Mouse (Mus musculus): ENCODE results near the gene Atrn. TPM values are rescaled to one million over a fixed set of nuclear protein-coding genes. Genes with fewer than 3 reads are reported as not detected.

Atrn gene
- polyA plus RNA-seq (2015; fragmentation: Nextera tagmentation; extraction: Ambion mirVana): 5.4 and 5.5 TPM in 2 replicates

- WGBS: 3% methylated on average over 46 of the region's 50 CpGs
- H3K36me3 ChIP-seq: no peaks in the 10 kb centered on the region
- peak within 1 kb of the TSS; percentile 88 for H3K9ac ChIP-seq
- ATAC-seq (ENCODE audit: borderline replicate concordance, extremely low read depth, low FRiP score, low TSS enrichment): peak; percentile 99
- H3K4me3 ChIP-seq: peak within 1 kb of the TSS; percentile 100
- peak within 1 kb of the TSS; percentile 76 for H3K27ac ChIP-seq
- peak within 1 kb of the TSS; percentile 76 for H3K4me2 ChIP-seq
- peaks cover 12% of the 10 kb centered on the region for H3K4me1 ChIP-seq
- no peaks in the 10 kb centered on the region for H3K27me3 ChIP-seq
- no peaks in the 10 kb centered on the region for H3K9me3 ChIP-seq
These were observed at the start of gene Atrn, which contains the start of gene 4930402H24Rik for GRCm38 (mm10) chr2:130905751-130906583. Gene Atrn (plus strand): TSS chr2:130906495. Gene 4930402H24Rik (minus strand): TSS chr2:130906406.

GRCm38 (mm10) chr2:130862091-130862490 lies 44.2 kb upstream of the Atrn start:
- no peak for ATAC-seq (ENCODE audit: borderline replicate concordance, extremely low read depth, low FRiP score, low TSS enrichment)
- Histone ChIP-seq H3K36me3 (no peaks in the 10 kb centered on the region), H3K9ac (no peak overlapping the region), H3K27me3 (no peaks in the 10 kb centered on the region), H3K4me3 (no peak overlapping the region), H3K4me2 (no peak overlapping the region), H3K4me1 (no peaks in the 10 kb centered on the region), H3K27ac (no peak overlapping the region; the same call in 1 of the 2 replicates), H3K9me3 (no peaks in the 10 kb centered on the region)
- 63% methylated on average over 3 of the region's 3 CpGs for WGBS

GRCm38 (mm10) chr2:130870916-130871315 lies 35.4 kb upstream of the Atrn start:
- 75% methylated on average over 5 of the region's 5 CpGs for WGBS
- no peak overlapping the region for H3K4me3 ChIP-seq
- no peak overlapping the region for H3K27ac ChIP-seq
- ATAC-seq (ENCODE audit: borderline replicate concordance, extremely low read depth, low FRiP score, low TSS enrichment): no peak
- H3K4me2 ChIP-seq: no peak overlapping the region
- H3K9ac ChIP-seq: no peak overlapping the region
- no peaks in the 10 kb centered on the region for H3K36me3 ChIP-seq
- H3K4me1 ChIP-seq: no peaks in the 10 kb centered on the region
- no peaks in the 10 kb centered on the region for H3K9me3 ChIP-seq
- no peaks in the 10 kb centered on the region for H3K27me3 ChIP-seq

GRCm38 (mm10) chr2:130877376-130877775 lies 28.9 kb upstream of the Atrn start:
- Histone ChIP-seq H3K36me3 (no peaks in the 10 kb centered on the region), H3K27ac (no peak overlapping the region), H3K9ac (no peak overlapping the region), H3K4me1 (no peaks in the 10 kb centered on the region), H3K4me3 (no peak overlapping the region), H3K4me2 (no peak overlapping the region), H3K27me3 (no peaks in the 10 kb centered on the region), H3K9me3 (no peaks in the 10 kb centered on the region)
- 53% methylated on average over 3 of the region's 3 CpGs for WGBS
- no peak for ATAC-seq (ENCODE audit: borderline replicate concordance, extremely low read depth, low FRiP score, low TSS enrichment)

- H3K27me3 ChIP-seq: no peaks in the 10 kb centered on the region
- no peak overlapping the region for H3K4me3 ChIP-seq
- no peak overlapping the region for H3K27ac ChIP-seq
- no peaks in the 10 kb centered on the region for H3K4me1 ChIP-seq
- H3K9ac ChIP-seq: no peak overlapping the region
- no peaks in the 10 kb centered on the region for H3K9me3 ChIP-seq
- no peak for ATAC-seq (ENCODE audit: borderline replicate concordance, extremely low read depth, low FRiP score, low TSS enrichment)
- H3K4me2 ChIP-seq: no peak overlapping the region
- 0 out of 2 replicates have a peak, but pooled peaks cover 3% of the 10 kb centered on the region for H3K36me3 ChIP-seq
These were observed 19.3 kb upstream of the Atrn start for GRCm38 (mm10) chr2:130886983-130887382.

- Histone ChIP-seq H3K4me2 (no peak overlapping the region), H3K4me1 (no peaks in the 10 kb centered on the region), H3K27ac (no peak overlapping the region), H3K9me3 (no peaks in the 10 kb centered on the region), H3K4me3 (no peak overlapping the region), H3K36me3 (0 out of 2 replicates have a peak, but pooled peaks cover 3% of the 10 kb centered on the region), H3K9ac (no peak overlapping the region), H3K27me3 (no peaks in the 10 kb centered on the region)
- 71% methylated on average over 1 of the region's 1 CpGs for WGBS
- ATAC-seq (ENCODE audit: borderline replicate concordance, extremely low read depth, low FRiP score, low TSS enrichment): no peak
These were observed 18.8 kb upstream of the Atrn start for GRCm38 (mm10) chr2:130887456-130887855.

- 87% methylated on average over 2 of the region's 2 CpGs for WGBS
- H3K4me2 ChIP-seq: no peak overlapping the region
These were observed 9.4 kb upstream of the Atrn start for GRCm38 (mm10) chr2:130896944-130897343.

GRCm38 (mm10) chr2:130897856-130898255 lies 8.4 kb upstream of the Atrn start:
- no peaks in the 10 kb centered on the region for H3K9me3 ChIP-seq
- H3K4me2 ChIP-seq: no peak overlapping the region
- H3K9ac ChIP-seq: no peak overlapping the region
- ATAC-seq (ENCODE audit: borderline replicate concordance, extremely low read depth, low FRiP score, low TSS enrichment): no peak
- WGBS: 65% methylated on average over 2 of the region's 2 CpGs
- no peaks in the 10 kb centered on the region for H3K4me1 ChIP-seq
- H3K36me3 ChIP-seq: no peaks in the 10 kb centered on the region
- H3K4me3 ChIP-seq: no peak overlapping the region
- no peaks in the 10 kb centered on the region for H3K27me3 ChIP-seq
- no peak overlapping the region for H3K27ac ChIP-seq

More at GRCm38 (mm10) chr2:130896944-130897343, 9.4 kb upstream of the Atrn start:
- H3K4me3 ChIP-seq: no peak overlapping the region
- H3K27me3 ChIP-seq: no peaks in the 10 kb centered on the region
- H3K27ac ChIP-seq: no peak overlapping the region
- H3K9ac ChIP-seq: no peak overlapping the region
- H3K9me3 ChIP-seq: no peaks in the 10 kb centered on the region
- ATAC-seq (ENCODE audit: borderline replicate concordance, extremely low read depth, low FRiP score, low TSS enrichment): no peak
- no peaks in the 10 kb centered on the region for H3K4me1 ChIP-seq
- no peaks in the 10 kb centered on the region for H3K36me3 ChIP-seq

- H3K36me3 ChIP-seq: no peaks in the 10 kb centered on the region
- H3K9ac ChIP-seq: no peak overlapping the region
- H3K4me1 ChIP-seq: no peaks in the 10 kb centered on the region
- no peaks in the 10 kb centered on the region for H3K9me3 ChIP-seq
- H3K27me3 ChIP-seq: no peaks in the 10 kb centered on the region
- H3K4me2 ChIP-seq: no peak overlapping the region
- H3K4me3 ChIP-seq: no peak overlapping the region
- 69% methylated on average over 2 of the region's 2 CpGs for WGBS
- no peak overlapping the region for H3K27ac ChIP-seq
- ATAC-seq (ENCODE audit: borderline replicate concordance, extremely low read depth, low FRiP score, low TSS enrichment): no peak
These were observed 7.5 kb upstream of the Atrn start for GRCm38 (mm10) chr2:130898783-130899182.

GRCm38 (mm10) chr2:130906584-130907315 lies 455 bp downstream of the Atrn start:
- whole genome bisulfite sequencing: under 1% methylated on average over 40 of the region's 58 CpGs
- peak overlapping the region; percentile 67 for H3K27ac ChIP-seq
- peaks cover 12% of the 10 kb centered on the region for H3K4me1 ChIP-seq
- H3K27me3 ChIP-seq: no peaks in the 10 kb centered on the region
- peak; percentile 60 for ATAC-seq (ENCODE audit: borderline replicate concordance, extremely low read depth, low FRiP score, low TSS enrichment)
- no peaks in the 10 kb centered on the region for H3K9me3 ChIP-seq
- peak overlapping the region; percentile 88 for H3K9ac ChIP-seq
- no peaks in the 10 kb centered on the region for H3K36me3 ChIP-seq
- H3K4me2 ChIP-seq: peak overlapping the region; percentile 76
- peak overlapping the region; percentile 100 for H3K4me3 ChIP-seq

GRCm38 (mm10) chr2:130911691-130912090 lies 5.4 kb downstream of the Atrn start:
- WGBS: 61% methylated on average over 1 of the region's 1 CpGs
- Histone ChIP-seq H3K4me2 (no peak overlapping the region), H3K27me3 (no peaks in the 10 kb centered on the region), H3K9me3 (no peaks in the 10 kb centered on the region), H3K4me1 (peaks cover 12% of the 10 kb centered on the region), H3K4me3 (no peak overlapping the region), H3K9ac (no peak overlapping the region), H3K36me3 (no peaks in the 10 kb centered on the region), H3K27ac (no peak overlapping the region)
- no peak for ATAC-seq (ENCODE audit: borderline replicate concordance, extremely low read depth, low FRiP score, low TSS enrichment)

- H3K4me3 ChIP-seq: no peak overlapping the region
- no peak overlapping the region for H3K27ac ChIP-seq
- WGBS: 71% methylated on average over 1 of the region's 1 CpGs
- H3K9me3 ChIP-seq: no peaks in the 10 kb centered on the region
- no peaks in the 10 kb centered on the region for H3K4me1 ChIP-seq
- H3K9ac ChIP-seq: no peak overlapping the region
- no peak for ATAC-seq (ENCODE audit: borderline replicate concordance, extremely low read depth, low FRiP score, low TSS enrichment)
- H3K27me3 ChIP-seq: no peaks in the 10 kb centered on the region
- H3K36me3 ChIP-seq: no peaks in the 10 kb centered on the region
- no peak overlapping the region for H3K4me2 ChIP-seq
These were observed 8.6 kb downstream of the Atrn start for GRCm38 (mm10) chr2:130914873-130915272.
